Mouse (Mus musculus): Measurements from ENCODE around the gene Klhl31. TPM values are rescaled to one million over a fixed set of nuclear protein-coding genes. Genes with fewer than 3 reads are reported as not detected.

Gene Klhl31
- polyA plus RNA-seq, 1 experiment from 2014 or later, result 0.36 TPM

GRCm38 (mm10) chr9:77620482-77620881 is 15.8 kb upstream of the Klhl31 start:
- Histone ChIP-seq H3K27ac (ENCODE audit: low read length) (no peak overlapping the region), H3K36me3 (ENCODE audit: insufficient read depth, low read length) (no peaks in the 10 kb centered on the region), H3K4me1 (ENCODE audit: insufficient read depth, low read depth, low read length) (no peaks in the 10 kb centered on the region)

GRCm38 (mm10) chr9:77622874-77623273 is 13.4 kb upstream of the Klhl31 start:
- H3K4me3 ChIP-seq (ENCODE audit: low read depth, low read length), result no peak overlapping the region
- no peaks in the 10 kb centered on the region for H3K4me1 ChIP-seq (ENCODE audit: insufficient read depth, low read depth, low read length)
- no peaks in the 10 kb centered on the region for H3K27me3 ChIP-seq (replicated peaks; ENCODE audit: insufficient read depth, low read length)
- H3K36me3 ChIP-seq (ENCODE audit: insufficient read depth, low read length), result no peaks in the 10 kb centered on the region
- WGBS, result 48% methylated on average over 1 of the region's 1 CpGs
- H3K27ac ChIP-seq (ENCODE audit: low read length), result no peak overlapping the region
- DNase-seq (ENCODE audit: low spot score), result no peak
- H3K9me3 ChIP-seq (ENCODE audit: low read length), result no peaks in the 10 kb centered on the region
- no peak overlapping the region for H3K9ac ChIP-seq (replicated peaks; ENCODE audit: low read depth)
- no peak overlapping the region for H3K4me2 ChIP-seq (replicated peaks; ENCODE audit: low read depth, low read length)
- no peak for ATAC-seq
- TF ChIP-seq CTCF (IDR thresholded peaks at IDR 0.05) (no peak), EP300 (IDR thresholded peaks at IDR 0.05) (no peak)

More at GRCm38 (mm10) chr9:77620482-77620881, 15.8 kb upstream of the Klhl31 start:
- DNase-seq (ENCODE audit: low spot score) (no peak), ATAC-seq (no peak)
- Histone ChIP-seq H3K9me3 (ENCODE audit: low read length) (no peaks in the 10 kb centered on the region), H3K27me3 (replicated peaks; ENCODE audit: insufficient read depth, low read length) (no peaks in the 10 kb centered on the region), H3K4me3 (ENCODE audit: low read depth, low read length) (no peak overlapping the region), H3K4me2 (replicated peaks; ENCODE audit: low read depth, low read length) (no peak overlapping the region), H3K9ac (replicated peaks; ENCODE audit: low read depth) (no peak overlapping the region)
- WGBS, result 37% methylated on average over 2 of the region's 2 CpGs
- TF ChIP-seq CTCF (IDR thresholded peaks at IDR 0.05), result no peak
- TF ChIP-seq EP300 (IDR thresholded peaks at IDR 0.05), result no peak

- no peak for DNase-seq (ENCODE audit: low spot score)
- Histone ChIP-seq H3K9me3 (ENCODE audit: low read length) (no peaks in the 10 kb centered on the region), H3K4me1 (ENCODE audit: insufficient read depth, low read depth, low read length) (no peaks in the 10 kb centered on the region), H3K36me3 (ENCODE audit: insufficient read depth, low read length) (no peaks in the 10 kb centered on the region), H3K27me3 (replicated peaks; ENCODE audit: insufficient read depth, low read length) (no peaks in the 10 kb centered on the region), H3K4me3 (ENCODE audit: low read depth, low read length) (no peak overlapping the region), H3K4me2 (replicated peaks; ENCODE audit: low read depth, low read length) (no peak overlapping the region), H3K27ac (ENCODE audit: low read length) (no peak overlapping the region), H3K9ac (replicated peaks; ENCODE audit: low read depth) (no peak overlapping the region)
- no peak for TF ChIP-seq CTCF (IDR thresholded peaks at IDR 0.05)
- TF ChIP-seq EP300 (IDR thresholded peaks at IDR 0.05), result no peak
- WGBS, result 82% methylated on average over 6 of the region's 6 CpGs
- no peak for ATAC-seq
Measured at GRCm38 (mm10) chr9:77623318-77624050, 12.8 kb upstream of the Klhl31 start.

- ATAC-seq (no peak), DNase-seq (ENCODE audit: low spot score) (no peak)
- H3K4me1 ChIP-seq (ENCODE audit: insufficient read depth, low read depth, low read length), result no peaks in the 10 kb centered on the region
- 75% methylated on average over 5 of the region's 5 CpGs for WGBS
- no peaks in the 10 kb centered on the region for H3K27me3 ChIP-seq (replicated peaks; ENCODE audit: insufficient read depth, low read length)
- no peak overlapping the region for H3K9ac ChIP-seq (replicated peaks; ENCODE audit: low read depth)
- no peak overlapping the region for H3K4me3 ChIP-seq (ENCODE audit: low read depth, low read length)
- no peak overlapping the region for H3K27ac ChIP-seq (ENCODE audit: low read length)
- no peak overlapping the region for H3K4me2 ChIP-seq (replicated peaks; ENCODE audit: low read depth, low read length)
- no peaks in the 10 kb centered on the region for H3K36me3 ChIP-seq (ENCODE audit: insufficient read depth, low read length)
- H3K9me3 ChIP-seq (ENCODE audit: low read length), result no peaks in the 10 kb centered on the region
- TF ChIP-seq CTCF (IDR thresholded peaks at IDR 0.05) (no peak), EP300 (IDR thresholded peaks at IDR 0.05) (no peak)
Measured at GRCm38 (mm10) chr9:77624171-77624570, 12.1 kb upstream of the Klhl31 start.

- no peak for DNase-seq (ENCODE audit: low spot score)
- Histone ChIP-seq H3K4me2 (replicated peaks; ENCODE audit: low read depth, low read length) (no peak overlapping the region), H3K4me3 (ENCODE audit: low read depth, low read length) (no peak overlapping the region), H3K36me3 (ENCODE audit: insufficient read depth, low read length) (no peaks in the 10 kb centered on the region), H3K9me3 (ENCODE audit: low read length) (no peaks in the 10 kb centered on the region), H3K9ac (replicated peaks; ENCODE audit: low read depth) (no peak overlapping the region), H3K27me3 (replicated peaks; ENCODE audit: insufficient read depth, low read length) (no peaks in the 10 kb centered on the region), H3K4me1 (ENCODE audit: insufficient read depth, low read depth, low read length) (no peaks in the 10 kb centered on the region), H3K27ac (ENCODE audit: low read length) (no peak overlapping the region)
- 86% methylated on average over 10 of the region's 10 CpGs for WGBS
- ATAC-seq, result no peak
- no peak for TF ChIP-seq CTCF (IDR thresholded peaks at IDR 0.05)
- TF ChIP-seq EP300 (IDR thresholded peaks at IDR 0.05), result no peak
Measured at GRCm38 (mm10) chr9:77628676-77629075, 7.6 kb upstream of the Klhl31 start.

- Histone ChIP-seq H3K9me3 (ENCODE audit: low read length) (no peaks in the 10 kb centered on the region), H3K36me3 (ENCODE audit: insufficient read depth, low read length) (no peaks in the 10 kb centered on the region), H3K9ac (replicated peaks; ENCODE audit: low read depth) (no peak overlapping the region), H3K4me2 (replicated peaks; ENCODE audit: low read depth, low read length) (no peak overlapping the region), H3K4me1 (ENCODE audit: insufficient read depth, low read depth, low read length) (no peaks in the 10 kb centered on the region), H3K27ac (ENCODE audit: low read length) (no peak overlapping the region), H3K4me3 (ENCODE audit: low read depth, low read length) (no peak overlapping the region), H3K27me3 (replicated peaks; ENCODE audit: insufficient read depth, low read length) (no peaks in the 10 kb centered on the region)
- ATAC-seq, result no peak
- TF ChIP-seq CTCF (IDR thresholded peaks at IDR 0.05) (no peak), EP300 (IDR thresholded peaks at IDR 0.05) (no peak)
- no peak for DNase-seq (ENCODE audit: low spot score)
- 45% methylated on average over 5 of the region's 5 CpGs for WGBS
Measured at GRCm38 (mm10) chr9:77629708-77630107, 6.6 kb upstream of the Klhl31 start.

All from lung, postnatal 0 days (tissue).